Mouse (Mus musculus) C3H10T1/2 (cell line): Measurements from ENCODE around the gene Grem2. TPM values are rescaled to one million over a fixed set of nuclear protein-coding genes. Genes with fewer than 3 reads are reported as not detected.

Experiments
- polyA plus RNA-seq, 2 experiments: library from polyadenylated mRNA; unstranded; fragments of >200 nt; fragmentation: generic; extraction: Trizol; gene quantifications; one replicate each; pipeline ENCODE4 v1.2.1; 2012; ENCODE audit warnings: missing spikeins in 2 of 2

Grem2 gene
- under 1 TPM; 0.11 TPM for polyA plus RNA-seq

DNA sequence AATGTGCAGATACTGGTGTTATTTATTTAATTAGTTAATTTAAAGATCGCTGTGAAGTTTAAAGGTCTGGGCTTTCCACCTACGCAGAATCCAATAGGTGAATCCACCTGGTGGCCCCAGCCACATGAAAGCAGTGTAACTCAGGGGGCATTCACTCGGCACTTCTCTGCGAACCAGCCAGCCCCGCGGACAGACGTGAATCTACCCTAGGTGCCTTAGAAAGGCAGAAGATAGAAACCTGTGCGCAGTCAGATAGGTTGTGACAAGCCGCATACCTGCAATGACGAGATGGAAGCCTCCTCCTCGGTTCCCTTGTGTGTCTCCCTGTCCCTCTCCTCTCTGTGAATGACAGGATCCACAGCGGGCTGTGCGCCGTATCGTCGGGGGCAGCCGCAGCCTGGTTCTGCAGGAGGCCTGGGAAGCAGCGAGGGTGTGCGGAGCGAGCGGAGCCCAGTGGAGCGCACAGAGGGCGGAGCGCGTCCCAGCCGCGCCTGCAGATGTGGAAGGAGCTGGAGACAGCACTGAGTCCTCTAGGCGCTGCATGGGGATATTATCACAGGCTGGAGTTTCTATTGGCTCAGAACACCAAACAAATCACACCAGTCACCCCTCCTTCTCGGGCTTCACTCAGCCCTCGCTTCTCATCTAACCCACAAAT lies at the start of gene Grem2:
TSS of gene Grem2 (minus strand) at position 522 of the 658 bp plus-strand sequence.

